In genomic region chr13:114106083-114106482, GRCm38 (mm10) we compare ENCODE assay signal across 16 mouse cellular contexts.
DNase-seq lines count a peak whose midpoint lies in the region; ATAC-seq and TF ChIP-seq lines count a peak whose summit lies in the region.
"Had no signal": no experiment of that assay in that cellular context is flagged by ENCODE, and none has a peak within 500 bp of the region (broad histone marks: within the 10 kb centered on the region; RNA-seq: fewer than 3 reads in every experiment).

No protein-coding gene starts in this region.

- peaks cover 8% of the 10 kb centered on the region for H3K4me1 ChIP-seq in forebrain, embryonic 16.5 days (replicated peaks; ENCODE audit: control insufficient read depth, insufficient read depth, low read length)
- H3K4me1 ChIP-seq: embryonic facial prominence, embryonic 13.5 days; limb, embryonic 12.5 days had no signal

- DNase-seq in gastrocnemius, adult 2 months, result no peak
- no peak for DNase-seq in gastrocnemius, adult 18-20 months (ENCODE audit: low spot score)
- no peak for DNase-seq in left cerebral cortex, adult 2 months (ENCODE audit: extremely low spot score in 1 of 2, low spot score in 2 of 2)
- no peak for DNase-seq in left cerebral cortex, adult 9 months (ENCODE audit: low spot score in 2 of 2)
- DNase-seq in brain, embryonic 14.5 days (ENCODE audit: low read depth), result peak; percentile 75
- DNase-seq in thymus, adult 18-20 months, result no peak
- DNase-seq in right cerebral cortex, postnatal 25 days, result no peak
- DNase-seq: cerebellum, adult 9-10 months; kidney, adult 2 months; kidney, postnatal 25 days; right cerebral cortex, postnatal 14 days had no signal

- no peak for TF ChIP-seq CTCF in gastrocnemius, adult 2 months (IDR thresholded peaks at IDR 0.05)
- no peak for TF ChIP-seq CTCF in left cerebral cortex, adult 2 months (IDR thresholded peaks at IDR 0.05)
- no peak for TF ChIP-seq CTCF in brain, embryonic 14.5 days (IDR thresholded peaks at IDR 0.05; ENCODE audit: borderline replicate concordance, extremely low read depth, insufficient read depth, insufficient read length)

- H3K4me2 ChIP-seq in forebrain, embryonic 16.5 days (ENCODE audit: low read length), result no peak overlapping the region
- H3K4me2 ChIP-seq: embryonic facial prominence, embryonic 13.5 days; heart, embryonic 13.5 days; limb, embryonic 12.5 days had no signal

- no peak overlapping the region for H3K4me3 ChIP-seq in gastrocnemius, adult 2 months
- H3K4me3 ChIP-seq in left cerebral cortex, adult 2 months, result peak overlapping the region; percentile 11; the same call in 1 of the 2 replicates
- no peak overlapping the region for H3K4me3 ChIP-seq in forebrain, embryonic 16.5 days (replicated peaks; ENCODE audit: low read length)
- H3K4me3 ChIP-seq: embryonic facial prominence, embryonic 13.5 days; heart, embryonic 13.5 days; limb, embryonic 12.5 days had no signal

- 11% methylated on average over 7 of the region's 7 CpGs for WGBS in forebrain, embryonic 16.5 days

- no peaks in the 10 kb centered on the region for H3K27me3 ChIP-seq in forebrain, embryonic 16.5 days (replicated peaks; ENCODE audit: control insufficient read depth, insufficient read depth, low read length)
- H3K27me3 ChIP-seq: embryonic facial prominence, embryonic 13.5 days; heart, embryonic 13.5 days; limb, embryonic 12.5 days had no signal

- H3K27ac ChIP-seq in gastrocnemius, adult 2 months, result peak overlapping the region; percentile 12; the same call in 1 of the 2 replicates
- H3K27ac ChIP-seq in left cerebral cortex, adult 2 months, result peak overlapping the region; percentile 73
- no peak overlapping the region for H3K27ac ChIP-seq in forebrain, embryonic 16.5 days (ENCODE audit: low read length)
- H3K27ac ChIP-seq: embryonic facial prominence, embryonic 13.5 days; heart, embryonic 13.5 days; limb, embryonic 12.5 days; liver, embryonic 14.5 days had no signal

- TF ChIP-seq POLR2A in brain, embryonic 14.5 days (IDR thresholded peaks at IDR 0.05; ENCODE audit: borderline replicate concordance, extremely low read depth, insufficient read depth, insufficient read length, poor library complexity, severe bottlenecking), result no peak

- no peaks in the 10 kb centered on the region for H3K9me3 ChIP-seq in forebrain, embryonic 16.5 days (ENCODE audit: control insufficient read depth, low read length)
- H3K9me3 ChIP-seq: embryonic facial prominence, embryonic 13.5 days; heart, embryonic 13.5 days; limb, embryonic 12.5 days had no signal

- intact Hi-C loops in gastrocnemius, adult 2 months (cut with DNase I), result no loop called here
- intact Hi-C loops in left cerebral cortex, adult 2 months (cut with DNase I), result loop anchor here (2.0 kb wide), 1 partner anchor 33 kb away; no protein-coding TSS in a partner anchor

- peak; percentile 58; the same call in 1 of the 2 replicates for ATAC-seq in forebrain, embryonic 16.5 days

- no peaks in the 10 kb centered on the region for H3K36me3 ChIP-seq in forebrain, embryonic 16.5 days (ENCODE audit: control insufficient read depth, insufficient read depth)

- H3K9ac ChIP-seq in forebrain, embryonic 16.5 days (replicated peaks; ENCODE audit: low read depth, low read length), result no peak overlapping the region
- H3K9ac ChIP-seq: embryonic facial prominence, embryonic 13.5 days; heart, embryonic 13.5 days; limb, embryonic 12.5 days; liver, embryonic 14.5 days had no signal
